Mouse (Mus musculus): ENCODE measurements around the gene Hs1bp3.

- no peak for TF ChIP-seq CTCF (IDR thresholded peaks at IDR 0.05; ENCODE audit: low read depth)
- no peak for TF ChIP-seq EP300 (IDR thresholded peaks at IDR 0.05; ENCODE audit: low read depth)
Observed at GRCm38 (mm10) chr12:8354187-8354586, 41.0 kb downstream of the Hs1bp3 start.
